Mouse (Mus musculus) olfactory bulb, adult 2 months (tissue): ENCODE results near the gene Map6.

ENCODE experiments used
- CTCF ChIP-seq: fragments of 200-500 bp; IDR thresholded peaks from 2 replicates; pipeline ENCODE4 v1.5.1; 2012; ENCODE audit warnings: low read depth, mild to moderate bottlenecking, low read length, moderate library complexity; ENCODE audit not compliant: insufficient read depth
- POLR2A ChIP-seq: fragments of 200-500 bp; IDR thresholded peaks from 2 replicates; pipeline ENCODE4 v1.6.1; 2012; ENCODE audit warnings: mild to moderate bottlenecking, low read depth, low read length, moderate library complexity; ENCODE audit not compliant: insufficient read depth

GRCm38 (mm10) chr7:99382088-99383000 lies 115.1 kb downstream of the Map6 start:
- no peak for TF ChIP-seq CTCF
- TF ChIP-seq POLR2A, result no peak
